Mouse (Mus musculus) liver, embryonic 15.5 days (tissue): Measurements from ENCODE around the gene Olfr1404. TPM values are rescaled to one million over a fixed set of nuclear protein-coding genes. Genes with fewer than 3 reads are reported as not detected.
"Not testable (repeated sequence)": the region's sequence is repeated elsewhere in the genome, so short reads cannot be mapped to it uniquely, and the experiment has no call there.

Source experiments
- ATAC-seq: fragments of 200-750 bp; cut with Nextera tagmentation; 2 replicates; pipeline ENCODE4 v1.8.0; 2017; ENCODE audit warnings: moderate number of reproducible peaks, mild to moderate bottlenecking, moderate library complexity; ENCODE audit not compliant: insufficient read depth
- H3K27ac ChIP-seq: fragments of 300-500 bp; sonication (generic); replicated peaks from 2 replicates; pipeline ENCODE4 v1.5.1; 2015; ENCODE audit warnings: mild to moderate bottlenecking, inconsistent platforms
- H3K27me3 ChIP-seq: fragments of 300-500 bp; sonication (generic); 2 replicates; pipeline ENCODE4 v1.6.1; 2015; ENCODE audit warnings: mild to moderate bottlenecking, inconsistent platforms
- H3K36me3 ChIP-seq: fragments of 300-500 bp; sonication (generic); replicated peaks from 2 replicates; pipeline ENCODE4 v1.6.1; 2015; ENCODE audit warnings: moderate library complexity, mild to moderate bottlenecking, inconsistent platforms
- H3K4me1 ChIP-seq: fragments of 300-500 bp; sonication (generic); replicated peaks from 2 replicates; pipeline ENCODE4 v1.6.1; 2015; ENCODE audit warnings: inconsistent platforms
- H3K4me2 ChIP-seq: fragments of 300-500 bp; sonication (generic); 2 replicates; pipeline ENCODE4 v1.6.1; 2015; ENCODE audit warnings: moderate library complexity, mild to moderate bottlenecking, inconsistent platforms
- H3K4me3 ChIP-seq: fragments of 300-500 bp; sonication (generic); replicated peaks from 2 replicates; pipeline ENCODE4 v1.5.1; 2015; ENCODE audit warnings: mild to moderate bottlenecking, inconsistent platforms
- H3K9ac ChIP-seq: fragments of 300-500 bp; sonication (generic); 2 replicates; pipeline ENCODE4 v1.6.1; 2015; ENCODE audit warnings: moderate library complexity, mild to moderate bottlenecking, inconsistent platforms
- H3K9me3 ChIP-seq: fragments of 300-500 bp; sonication (generic); replicated peaks from 2 replicates; pipeline ENCODE4 v1.6.1; 2016; ENCODE audit warnings: inconsistent platforms
- WGBS: fragments of 180-500 bp; shearing (Covaris S2); methylation state at CpG from one replicate; pipeline ENCODE4 v1.1.7; 2015; ENCODE audit warnings: mixed read lengths; ENCODE audit not compliant: insufficient replicate concordance; 5-methylcytosine and 5-hydroxymethylcytosine counted together
- polyA plus RNA-seq: library from polyadenylated mRNA; unstranded; fragments of >200 nt; fragmentation: Nextera tagmentation; extraction: Ambion mirVana; gene quantifications from 2 replicates; pipeline ENCODE4 v1.2.1, GENCODE M21; 2015

Olfr1404 gene
- polyA plus RNA-seq, result not detected in 2 replicates

- WGBS, result 54% methylated on average over 5 of the region's 5 CpGs
- no peak for ATAC-seq
- Histone ChIP-seq H3K27me3 (no peaks in the 10 kb centered on the region), H3K36me3 (no peaks in the 10 kb centered on the region), H3K4me3 (no peak within 1 kb of the TSS), H3K9me3 (no peaks in the 10 kb centered on the region), H3K9ac (no peak within 1 kb of the TSS), H3K4me1 (no peaks in the 10 kb centered on the region), H3K27ac (no peak within 1 kb of the TSS), H3K4me2 (no peak within 1 kb of the TSS)
These were observed at the start of gene Olfr1404 for GRCm38 (mm10) chr1:173212092-173212491. Olfr1404 (plus strand) TSS chr1:173212392.

- Histone ChIP-seq H3K4me1 (no peaks in the 10 kb centered on the region), H3K4me2 (no peak overlapping the region), H3K4me3 (no peak overlapping the region), H3K9me3 (no peaks in the 10 kb centered on the region), H3K36me3 (no peaks in the 10 kb centered on the region), H3K27me3 (no peaks in the 10 kb centered on the region), H3K27ac (no peak overlapping the region), H3K9ac (no peak overlapping the region)
- ATAC-seq, result no peak
These were observed 37.9 kb upstream of the Olfr1404 start for GRCm38 (mm10) chr1:173174154-173174842.

GRCm38 (mm10) chr1:173190540-173190939 is 21.7 kb upstream of the Olfr1404 start, which contains the start of gene Olfr1406:
Olfr1406 (minus strand) TSS chr1:173190640.
- no peak within 1 kb of the TSS for H3K9ac ChIP-seq

GRCm38 (mm10) chr1:173192059-173192458 is 20.1 kb upstream of the Olfr1404 start:
- Histone ChIP-seq H3K27me3 (no peaks in the 10 kb centered on the region), H3K4me2 (no peak overlapping the region), H3K36me3 (no peaks in the 10 kb centered on the region), H3K9me3 (no peaks in the 10 kb centered on the region), H3K27ac (no peak overlapping the region), H3K4me1 (no peaks in the 10 kb centered on the region), H3K4me3 (no peak overlapping the region), H3K9ac (no peak overlapping the region)
- no peak for ATAC-seq
- 25% methylated on average over 3 of the region's 3 CpGs for WGBS

More at GRCm38 (mm10) chr1:173190540-173190939, 21.7 kb upstream of the Olfr1404 start, which contains the start of gene Olfr1406:
- no peak within 1 kb of the TSS for H3K4me3 ChIP-seq
- no peak within 1 kb of the TSS for H3K4me2 ChIP-seq
- H3K27me3 ChIP-seq, result no peaks in the 10 kb centered on the region
- H3K27ac ChIP-seq, result no peak within 1 kb of the TSS
- no peak for ATAC-seq
- H3K9me3 ChIP-seq, result no peaks in the 10 kb centered on the region
- H3K4me1 ChIP-seq, result no peaks in the 10 kb centered on the region
- H3K36me3 ChIP-seq, result no peaks in the 10 kb centered on the region
- 37% methylated on average over 3 of the region's 3 CpGs for WGBS

GRCm38 (mm10) chr1:173196359-173196758 is 15.8 kb upstream of the Olfr1404 start:
- Histone ChIP-seq H3K27me3 (no peaks in the 10 kb centered on the region), H3K4me1 (no peaks in the 10 kb centered on the region), H3K36me3 (no peaks in the 10 kb centered on the region), H3K27ac (no peak overlapping the region), H3K4me3 (no peak overlapping the region), H3K9me3 (no peaks in the 10 kb centered on the region), H3K4me2 (no peak overlapping the region), H3K9ac (no peak overlapping the region)
- WGBS, result 43% methylated on average over 2 of the region's 2 CpGs
- ATAC-seq, result no peak

- H3K4me2 ChIP-seq, result no peak within 1 kb of the TSS
- no peaks in the 10 kb centered on the region for H3K9me3 ChIP-seq
- H3K27me3 ChIP-seq, result no peaks in the 10 kb centered on the region
- no peak within 1 kb of the TSS for H3K4me3 ChIP-seq
- no peak within 1 kb of the TSS for H3K9ac ChIP-seq
- H3K27ac ChIP-seq, result no peak within 1 kb of the TSS
- H3K36me3 ChIP-seq, result no peaks in the 10 kb centered on the region
- no peaks in the 10 kb centered on the region for H3K4me1 ChIP-seq
- WGBS, result 49% methylated on average over 5 of the region's 5 CpGs
- no peak for ATAC-seq
These were observed 14.7 kb upstream of the Olfr1404 start, which contains the start of gene Olfr218 for GRCm38 (mm10) chr1:173197508-173197907. Olfr218 (plus strand) TSS chr1:173197808.

GRCm38 (mm10) chr1:173216481-173216880 is 4.3 kb downstream of the Olfr1404 start:
- Histone ChIP-seq H3K9me3 (no peaks in the 10 kb centered on the region), H3K4me3 (no peak overlapping the region), H3K9ac (no peak overlapping the region), H3K27me3 (no peaks in the 10 kb centered on the region), H3K27ac (no peak overlapping the region), H3K36me3 (no peaks in the 10 kb centered on the region), H3K4me1 (no peaks in the 10 kb centered on the region), H3K4me2 (no peak overlapping the region)
- WGBS, result 67% methylated on average over 3 of the region's 3 CpGs
- no peak for ATAC-seq

GRCm38 (mm10) chr1:173227081-173227480 is 14.9 kb downstream of the Olfr1404 start, which contains the start of gene Fcer1a:
Fcer1a (minus strand) TSS chr1:173227214.
- Histone ChIP-seq H3K4me3 (no peak within 1 kb of the TSS), H3K4me2 (no peak within 1 kb of the TSS), H3K9me3 (no peaks in the 10 kb centered on the region), H3K27ac (no peak within 1 kb of the TSS), H3K36me3 (no peaks in the 10 kb centered on the region), H3K9ac (no peak within 1 kb of the TSS), H3K4me1 (no peaks in the 10 kb centered on the region), H3K27me3 (no peaks in the 10 kb centered on the region)
- WGBS, result 31% methylated on average over 2 of the region's 2 CpGs
- ATAC-seq, result no peak

- H3K4me1 ChIP-seq, H3K9ac ChIP-seq, H3K4me3 ChIP-seq, H3K36me3 ChIP-seq, H3K9me3 ChIP-seq, H3K27ac ChIP-seq, H3K27me3 ChIP-seq, ATAC-seq, H3K4me2 ChIP-seq: not testable (repeated sequence)
- whole genome bisulfite sequencing, result 54% methylated on average over 1 of the region's 1 CpGs
These were observed 24.8 kb downstream of the Olfr1404 start for GRCm38 (mm10) chr1:173237004-173237403.

- no peak for ATAC-seq
- Histone ChIP-seq H3K36me3 (no peaks in the 10 kb centered on the region), H3K27ac (no peak overlapping the region), H3K4me1 (no peaks in the 10 kb centered on the region), H3K27me3 (no peaks in the 10 kb centered on the region), H3K4me3 (no peak overlapping the region), H3K4me2 (no peak overlapping the region), H3K9ac (no peak overlapping the region), H3K9me3 (no peaks in the 10 kb centered on the region)
- 67% methylated on average over 3 of the region's 3 CpGs for WGBS
These were observed 37.7 kb downstream of the Olfr1404 start for GRCm38 (mm10) chr1:173249888-173250287.

GRCm38 (mm10) chr1:173265701-173266100 is 53.5 kb downstream of the Olfr1404 start, which contains the start of gene Olfr418:
Olfr418 (plus strand) TSS chr1:173266001.
- no peaks in the 10 kb centered on the region for H3K9me3 ChIP-seq
- no peak within 1 kb of the TSS for H3K27ac ChIP-seq
- no peak within 1 kb of the TSS for H3K9ac ChIP-seq
- H3K36me3 ChIP-seq, result no peaks in the 10 kb centered on the region
- no peak within 1 kb of the TSS for H3K4me2 ChIP-seq
- no peak for ATAC-seq
- H3K27me3 ChIP-seq, result no peaks in the 10 kb centered on the region
- H3K4me1 ChIP-seq, result no peaks in the 10 kb centered on the region
- no peak within 1 kb of the TSS for H3K4me3 ChIP-seq
